Mouse (Mus musculus): Measurements from ENCODE around the gene Pald1. TPM values are rescaled to one million over a fixed set of nuclear protein-coding genes. Genes with fewer than 3 reads are reported as not detected.
A peak's percentile ranks its signal among the peaks of the same experiment; 100 is the strongest.

Gene Pald1
- total and polyA plus RNA-seq, 2 experiments from 2014 or later: 16.8 to 25.2 TPM

- H3K27ac ChIP-seq (ENCODE audit: low read depth, low read length): no peak overlapping the region
- DNase-seq (ENCODE audit: low spot score) (no peak), ATAC-seq (ENCODE audit: low FRiP score) (no peak)
- peaks cover 6% of the 10 kb centered on the region; the same call in 1 of the 2 replicates for H3K4me1 ChIP-seq (ENCODE audit: insufficient read depth, low read length)
- TF ChIP-seq CTCF (IDR thresholded peaks at IDR 0.05): no peak
- peaks cover 3% of the 10 kb centered on the region; the same call in 1 of the 2 replicates for H3K36me3 ChIP-seq (ENCODE audit: insufficient read depth, low read length)
- no peak overlapping the region for H3K9ac ChIP-seq (replicated peaks; ENCODE audit: low read length, poor library complexity, severe bottlenecking)
- H3K4me3 ChIP-seq (ENCODE audit: low read depth, low read length): no peak overlapping the region
- H3K9me3 ChIP-seq (ENCODE audit: low read length): no peaks in the 10 kb centered on the region
- H3K4me2 ChIP-seq (ENCODE audit: low read depth, low read length, poor library complexity, severe bottlenecking): no peak overlapping the region
- WGBS: 60% methylated on average over 2 of the region's 2 CpGs
- peaks cover 8% of the 10 kb centered on the region for H3K27me3 ChIP-seq (ENCODE audit: insufficient read depth, low read length)
These were observed 41.7 kb upstream of the Pald1 start for GRCm38 (mm10) chr10:61425047-61425446.

DNA sequence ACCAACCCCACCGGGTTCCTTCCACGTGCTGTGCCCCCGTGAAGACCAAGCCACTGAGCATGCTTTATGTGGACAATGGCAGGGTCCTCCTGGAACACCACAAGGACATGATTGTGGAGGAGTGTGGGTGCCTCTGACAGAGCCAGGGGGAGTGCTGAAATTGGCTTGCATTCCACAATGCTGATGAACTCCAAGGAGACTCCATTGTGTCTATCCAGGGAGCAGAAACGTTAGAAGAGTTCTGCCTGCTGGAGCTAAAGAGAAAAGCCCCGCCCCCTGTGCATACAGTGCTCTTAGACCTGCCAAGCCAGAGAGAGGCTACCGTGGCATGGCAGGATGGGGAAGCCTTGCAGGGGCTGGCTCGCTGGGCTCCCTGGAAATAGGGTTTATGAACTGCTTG is 41.2 kb upstream of the Pald1 start:
- no peak overlapping the region for H3K4me3 ChIP-seq (ENCODE audit: low read depth, low read length)
- H3K9ac ChIP-seq (replicated peaks; ENCODE audit: low read length, poor library complexity, severe bottlenecking): no peak overlapping the region
- H3K27me3 ChIP-seq (ENCODE audit: insufficient read depth, low read length): peaks cover 12% of the 10 kb centered on the region
- WGBS: 25% methylated on average over 7 of the region's 7 CpGs
- H3K27ac ChIP-seq (ENCODE audit: low read depth, low read length): no peak overlapping the region
- peak; percentile 68 for DNase-seq (ENCODE audit: low spot score)
- 0 out of 2 replicates have a peak overlapping the region, but pooled peaks have one; percentile 6 for H3K4me2 ChIP-seq (ENCODE audit: low read depth, low read length, poor library complexity, severe bottlenecking)
- H3K4me1 ChIP-seq (ENCODE audit: insufficient read depth, low read length): peaks cover 6% of the 10 kb centered on the region; the same call in 1 of the 2 replicates
- H3K9me3 ChIP-seq (ENCODE audit: low read length): no peaks in the 10 kb centered on the region
- H3K36me3 ChIP-seq (ENCODE audit: insufficient read depth, low read length): no peaks in the 10 kb centered on the region
- no peak for TF ChIP-seq CTCF (IDR thresholded peaks at IDR 0.05)
- ATAC-seq (ENCODE audit: low FRiP score): peak; percentile 27; the same call in 1 of the 2 replicates

GRCm38 (mm10) chr10:61423289-61423688 is 40.0 kb upstream of the Pald1 start:
- H3K4me2 ChIP-seq (ENCODE audit: low read depth, low read length, poor library complexity, severe bottlenecking): no peak overlapping the region
- no peak for ATAC-seq (ENCODE audit: low FRiP score)
- no peaks in the 10 kb centered on the region for H3K36me3 ChIP-seq (ENCODE audit: insufficient read depth, low read length)
- no peak overlapping the region for H3K4me3 ChIP-seq (ENCODE audit: low read depth, low read length)
- H3K9me3 ChIP-seq (ENCODE audit: low read length): no peaks in the 10 kb centered on the region
- H3K4me1 ChIP-seq (ENCODE audit: insufficient read depth, low read length): peaks cover 11% of the 10 kb centered on the region
- H3K27ac ChIP-seq (ENCODE audit: low read depth, low read length): no peak overlapping the region
- no peak overlapping the region for H3K9ac ChIP-seq (replicated peaks; ENCODE audit: low read length, poor library complexity, severe bottlenecking)
- WGBS: 50% methylated on average over 10 of the region's 10 CpGs
- H3K27me3 ChIP-seq (ENCODE audit: insufficient read depth, low read length): peaks cover 21% of the 10 kb centered on the region
- no peak for DNase-seq (ENCODE audit: low spot score)
- TF ChIP-seq CTCF (IDR thresholded peaks at IDR 0.05): peak; percentile 56

DNA sequence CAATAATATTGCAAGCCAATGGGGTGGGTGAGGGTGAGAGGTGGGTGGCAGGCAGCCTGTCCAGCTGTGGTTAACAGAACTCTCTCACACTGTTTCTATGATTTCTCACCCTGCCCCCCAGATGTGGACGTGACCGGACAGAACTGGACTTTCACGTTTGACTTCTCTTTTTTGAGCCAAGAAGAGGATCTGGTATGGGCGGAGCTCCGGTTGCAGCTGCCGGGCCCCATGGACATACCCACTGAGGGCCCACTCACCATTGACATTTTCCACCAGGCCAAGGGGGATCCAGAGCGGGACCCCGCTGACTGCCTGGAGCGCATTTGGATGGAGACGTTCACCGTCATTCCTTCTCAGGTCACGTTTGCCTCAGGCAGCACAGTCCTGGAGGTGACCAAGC is 39.5 kb upstream of the Pald1 start:
- H3K4me1 ChIP-seq (ENCODE audit: insufficient read depth, low read length): peaks cover 14% of the 10 kb centered on the region
- ATAC-seq (ENCODE audit: low FRiP score) (no peak), DNase-seq (ENCODE audit: low spot score) (no peak)
- H3K4me3 ChIP-seq (ENCODE audit: low read depth, low read length): no peak overlapping the region
- no peaks in the 10 kb centered on the region for H3K36me3 ChIP-seq (ENCODE audit: insufficient read depth, low read length)
- H3K27ac ChIP-seq (ENCODE audit: low read depth, low read length): no peak overlapping the region
- H3K9ac ChIP-seq (replicated peaks; ENCODE audit: low read length, poor library complexity, severe bottlenecking): no peak overlapping the region
- 86% methylated on average over 12 of the region's 12 CpGs for WGBS
- H3K27me3 ChIP-seq (ENCODE audit: insufficient read depth, low read length): peaks cover 22% of the 10 kb centered on the region
- TF ChIP-seq CTCF (IDR thresholded peaks at IDR 0.05): no peak
- H3K9me3 ChIP-seq (ENCODE audit: low read length): no peaks in the 10 kb centered on the region
- no peak overlapping the region for H3K4me2 ChIP-seq (ENCODE audit: low read depth, low read length, poor library complexity, severe bottlenecking)

DNA sequence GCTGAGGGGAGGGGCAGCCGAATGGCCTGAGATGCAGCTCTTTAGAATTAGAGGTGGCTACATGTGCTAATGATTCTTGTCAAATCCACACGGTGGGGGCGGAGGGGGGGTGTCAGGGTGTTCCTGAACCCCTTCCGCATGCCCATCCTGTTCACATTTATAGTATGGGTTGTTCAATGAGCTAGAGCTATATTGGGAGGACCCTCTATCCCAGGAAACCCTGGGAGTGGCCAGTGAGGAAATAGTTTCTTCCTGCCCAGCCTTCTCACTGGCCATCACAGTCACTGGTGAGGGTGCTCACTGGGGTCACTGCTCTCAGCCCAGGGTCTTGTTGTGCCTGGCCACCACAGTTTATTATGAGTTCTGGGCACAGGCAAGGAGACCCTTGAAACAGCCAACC is 36.7 kb upstream of the Pald1 start:
- Histone ChIP-seq H3K36me3 (ENCODE audit: insufficient read depth, low read length) (no peaks in the 10 kb centered on the region), H3K27ac (ENCODE audit: low read depth, low read length) (no peak overlapping the region), H3K27me3 (ENCODE audit: insufficient read depth, low read length) (peaks cover 29% of the 10 kb centered on the region), H3K4me2 (ENCODE audit: low read depth, low read length, poor library complexity, severe bottlenecking) (no peak overlapping the region), H3K4me3 (ENCODE audit: low read depth, low read length) (no peak overlapping the region), H3K9ac (replicated peaks; ENCODE audit: low read length, poor library complexity, severe bottlenecking) (no peak overlapping the region), H3K4me1 (ENCODE audit: insufficient read depth, low read length) (peaks cover 14% of the 10 kb centered on the region), H3K9me3 (ENCODE audit: low read length) (no peaks in the 10 kb centered on the region)
- DNase-seq (ENCODE audit: low spot score) (no peak), ATAC-seq (ENCODE audit: low FRiP score) (no peak)
- 76% methylated on average over 4 of the region's 4 CpGs for WGBS
- no peak for TF ChIP-seq CTCF (IDR thresholded peaks at IDR 0.05)

DNA sequence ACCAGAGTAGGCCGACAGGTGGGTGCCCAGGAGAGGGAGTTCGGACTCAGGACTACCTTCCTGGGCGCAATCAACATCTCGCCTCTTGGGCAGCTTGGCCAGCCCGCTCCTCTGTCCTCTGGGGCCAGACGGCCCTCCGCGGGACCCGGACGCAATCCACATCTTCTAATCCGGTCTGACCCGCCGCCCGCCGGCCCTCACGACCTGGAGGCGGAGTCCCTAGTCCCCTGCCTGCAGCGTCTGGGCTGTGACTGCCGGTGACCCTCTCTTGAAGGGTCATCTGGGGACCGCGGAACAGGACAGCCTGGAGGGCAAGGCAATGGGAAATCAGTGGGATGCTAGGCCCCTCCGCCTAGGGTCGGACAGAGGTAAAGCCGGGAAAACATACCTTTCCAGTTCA is 35.8 kb upstream of the Pald1 start:
- H3K4me2 ChIP-seq (ENCODE audit: low read depth, low read length, poor library complexity, severe bottlenecking): peak overlapping the region; percentile 90; the same call in 1 of the 2 replicates
- no peak for TF ChIP-seq CTCF (IDR thresholded peaks at IDR 0.05)
- no peak for DNase-seq (ENCODE audit: low spot score)

More for the DNA sequence above, 35.8 kb upstream of the Pald1 start:
- Histone ChIP-seq H3K9me3 (ENCODE audit: low read length) (no peaks in the 10 kb centered on the region), H3K36me3 (ENCODE audit: insufficient read depth, low read length) (no peaks in the 10 kb centered on the region), H3K9ac (replicated peaks; ENCODE audit: low read length, poor library complexity, severe bottlenecking) (no peak overlapping the region), H3K27ac (ENCODE audit: low read depth, low read length) (no peak overlapping the region), H3K4me1 (ENCODE audit: insufficient read depth, low read length) (peaks cover 8% of the 10 kb centered on the region; the same call in 1 of the 2 replicates), H3K27me3 (ENCODE audit: insufficient read depth, low read length) (peaks cover 29% of the 10 kb centered on the region), H3K4me3 (ENCODE audit: low read depth, low read length) (no peak overlapping the region)
- no peak for ATAC-seq (ENCODE audit: low FRiP score)
- 6% methylated on average over 23 of the region's 24 CpGs for WGBS
